Comparison of ENCODE assay signal across 1 mouse cellular context in the genomic region with DNA sequence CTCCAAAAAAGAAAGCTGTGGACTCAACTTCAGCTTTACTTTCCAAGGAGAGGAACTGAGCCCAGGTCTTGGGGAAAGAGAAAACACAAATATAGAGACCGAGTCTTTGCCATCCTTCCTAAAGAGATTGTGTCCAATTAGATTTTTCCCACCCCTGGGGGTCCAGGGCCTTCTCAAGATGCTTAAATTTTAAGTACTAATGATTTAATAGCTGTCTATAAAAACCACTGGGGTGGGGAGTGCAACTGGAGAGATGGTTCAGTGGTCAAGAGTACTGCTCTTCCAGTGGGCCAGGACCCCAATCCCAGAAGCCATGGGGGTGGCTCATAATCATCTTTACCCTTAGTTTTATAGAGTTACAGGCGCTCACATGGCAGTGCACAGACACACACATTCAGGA.
TF ChIP-seq lines count a peak whose summit lies in the region.

No protein-coding gene starts in this region.

TF ChIP-seq in myocyte, 11 proteins besides CTCF, POLR2A, EP300 and RAD21 (continued from another document):
- TF ChIP-seq TCF3 (IDR thresholded peaks at IDR 0.05; ENCODE audit: insufficient read length, low read depth) = no peak
- no peak for TF ChIP-seq POLR2AphosphoS2 (IDR thresholded peaks at IDR 0.05; ENCODE audit: insufficient read length, low read depth)
- no peak for TF ChIP-seq TCF12 (IDR thresholded peaks at IDR 0.05; ENCODE audit: insufficient read depth, poor library complexity, severe bottlenecking)
- TF ChIP-seq MYOG (IDR thresholded peaks at IDR 0.05; ENCODE audit: control insufficient read depth in 1 of 3, insufficient read depth in 1 of 3, insufficient read length in 2 of 3, low read depth in 2 of 3) = no peak
- TF ChIP-seq SRF (IDR thresholded peaks at IDR 0.05; ENCODE audit: control insufficient read depth, insufficient read length, low read depth) = no peak
- TF ChIP-seq MYOD1 (IDR thresholded peaks at IDR 0.05; ENCODE audit: control insufficient read depth in 1 of 3, insufficient read length in 2 of 3, low read depth in 2 of 3) = no peak
- TF ChIP-seq E2F4 (IDR thresholded peaks at IDR 0.05; ENCODE audit: insufficient read depth) = no peak
